Mouse (Mus musculus) left cerebral cortex, adult 2 months (tissue): ENCODE measurements around the gene Gm5141. TPM values are rescaled to one million over a fixed set of nuclear protein-coding genes. Genes with fewer than 3 reads are reported as not detected.
"Not testable (repeated sequence)": the region's sequence is repeated elsewhere in the genome, so short reads cannot be mapped to it uniquely, and the experiment has no call there.

ENCODE experiments used
- DNase-seq, 2 experiments: peaks; one replicate each; pipeline ENCODE4 v3.0.0; 2021 to 2022; ENCODE audit warnings: low spot score in 2 of 2, mixed read lengths in 1 of 2; ENCODE audit errors: extremely low spot score in 1 of 2
- H3K27ac ChIP-seq: fragments of 200-600 bp; 2 replicates; pipeline ENCODE4 v1.8.1; 2022
- H3K4me3 ChIP-seq: fragments of 200-600 bp; 2 replicates; pipeline ENCODE4 v1.8.1; 2022
- CTCF ChIP-seq: fragments of 200-600 bp; IDR thresholded peaks from 2 replicates; pipeline ENCODE4 v1.8.1; 2022; ENCODE audit warnings: antibody characterized with exemption, mild to moderate bottlenecking, moderate library complexity
- intact Hi-C: fragments of 180-260 bp; cut with DNase I; formaldehyde crosslinking; loops from one replicate; pipeline ENCODE4 v1.15.1; 2025
- long read RNA-seq, 2 experiments: library from polyadenylated mRNA; stranded (forward); transcript quantifications; one replicate each; pipeline ENCODE4 v2.0.0; 2021; ENCODE audit warnings: borderline mapping rate in 2 of 2
- microRNA-seq, 2 experiments: library from miRNA; unstranded; fragments of <30 nt; microRNA quantifications; one replicate each; pipeline ENCODE4 v1.2.0; 2021
- total RNA-seq, 2 experiments: library from RNA; stranded (reverse); gene quantifications; 2 replicates each; pipeline ENCODE4 v1.2.3; 2021

Gene Gm5141
- 1 to 10 TPM; 5.4 to 7.3 TPM for total RNA-seq
- long read RNA-seq, experiment 1, partial matches to known transcripts, result 1 of 2 reads
- long read RNA-seq, experiment 1, other reads (novel, unspliced or antisense), result 1 of 2 reads
- long read RNA-seq, experiment 2, partial matches to known transcripts, result 0 of 3 reads
- long read RNA-seq, experiment 2, other reads (novel, unspliced or antisense), result 1 of 3 reads

DNA sequence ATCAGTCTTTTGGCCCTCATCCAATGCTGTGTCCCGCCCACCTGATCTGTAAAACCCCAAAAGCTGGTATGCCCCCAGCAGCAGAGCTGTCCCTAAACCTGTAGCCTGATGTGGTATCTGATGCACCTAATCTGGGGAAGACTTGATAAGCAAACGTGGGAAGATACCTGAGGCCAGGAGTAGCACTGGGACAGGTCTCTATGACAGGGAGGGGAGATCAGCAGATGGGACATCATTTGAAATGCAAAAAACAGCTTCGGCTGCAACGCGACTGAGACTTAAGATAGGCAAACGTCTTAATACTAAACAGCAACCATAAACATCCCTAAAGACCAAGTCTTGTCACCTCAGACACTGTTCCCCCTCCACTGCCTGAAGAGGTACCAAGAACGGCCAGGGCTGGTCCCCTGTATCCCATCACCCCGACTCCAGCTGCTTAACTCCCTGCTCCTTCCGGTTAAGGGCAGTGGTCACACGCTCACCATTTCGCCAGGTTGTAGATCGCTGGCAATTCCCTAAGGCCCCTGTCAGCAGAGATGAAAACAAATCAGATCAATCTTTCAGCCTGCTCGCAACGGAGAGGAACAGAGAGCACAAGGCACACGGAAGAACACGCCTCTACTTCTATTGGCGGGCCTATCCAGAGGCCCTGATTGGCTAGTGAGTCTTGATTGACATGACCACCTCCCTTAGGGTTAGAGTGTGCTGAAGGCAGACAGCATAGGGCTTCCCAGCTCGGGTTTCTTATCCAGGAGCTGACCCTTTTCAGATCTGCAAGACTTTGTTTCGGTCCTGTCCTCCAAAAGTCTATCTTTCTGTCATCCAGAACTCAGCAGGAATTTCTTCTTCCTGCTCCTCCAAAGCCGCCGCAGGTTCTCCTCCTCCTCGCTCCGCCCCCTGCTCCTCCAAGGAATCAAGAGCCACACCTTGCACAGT lies at the start of gene Gm5141:
TSS of gene Gm5141 (minus strand) at position 610 of the 936 bp plus-strand sequence.
- intact Hi-C loops, result not testable (repeated sequence)
- peak within 1 kb of the TSS; percentile 71 for H3K27ac ChIP-seq
- peak; percentile 55 to 66 for DNase-seq

DNA sequence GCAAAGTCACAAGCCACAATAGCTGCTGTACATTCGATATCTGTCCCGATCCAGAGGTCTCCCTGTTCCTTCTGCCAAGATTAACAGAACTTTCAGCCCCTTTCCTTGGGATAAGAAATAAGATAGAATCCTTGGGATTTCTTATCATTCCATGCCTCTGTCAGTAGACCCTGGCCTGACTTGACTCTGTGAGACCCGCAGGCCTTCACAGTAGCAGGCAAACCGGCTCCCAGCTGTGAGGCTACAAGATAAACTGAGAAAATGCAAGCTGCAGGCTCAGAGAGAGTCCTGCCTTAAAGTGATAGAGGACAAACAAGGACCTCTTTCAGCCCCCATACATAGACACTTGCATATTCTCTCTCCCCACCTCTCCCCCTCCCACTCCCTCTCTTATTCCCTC lies 47.7 kb upstream of the Gm5141 start:
- no peak overlapping the region for H3K4me3 ChIP-seq
- no peak for DNase-seq
- no peak for TF ChIP-seq CTCF
- H3K27ac ChIP-seq, result no peak overlapping the region
- intact Hi-C loops, result no loop called here

More for the DNA sequence above, at the start of gene Gm5141:
- H3K4me3 ChIP-seq, result peak within 1 kb of the TSS; percentile 67

- Histone ChIP-seq H3K4me3 (no peak overlapping the region), H3K27ac (no peak overlapping the region)
- DNase-seq, result no peak
- no peak for TF ChIP-seq CTCF
- intact Hi-C loops, result no loop called here
These were observed 46.6 kb upstream of the Gm5141 start for GRCm38 (mm10) chr13:62832239-62832638.

- intact Hi-C loops, H3K4me3 ChIP-seq, H3K27ac ChIP-seq, DNase-seq: not testable (repeated sequence)
These were observed 30.1 kb upstream of the Gm5141 start for GRCm38 (mm10) chr13:62815705-62816104.

GRCm38 (mm10) chr13:62812713-62813112 lies 27.1 kb upstream of the Gm5141 start:
- intact Hi-C loops, result no loop called here
- TF ChIP-seq CTCF, result no peak
- H3K27ac ChIP-seq, result no peak overlapping the region
- DNase-seq, result no peak
- no peak overlapping the region for H3K4me3 ChIP-seq

DNA sequence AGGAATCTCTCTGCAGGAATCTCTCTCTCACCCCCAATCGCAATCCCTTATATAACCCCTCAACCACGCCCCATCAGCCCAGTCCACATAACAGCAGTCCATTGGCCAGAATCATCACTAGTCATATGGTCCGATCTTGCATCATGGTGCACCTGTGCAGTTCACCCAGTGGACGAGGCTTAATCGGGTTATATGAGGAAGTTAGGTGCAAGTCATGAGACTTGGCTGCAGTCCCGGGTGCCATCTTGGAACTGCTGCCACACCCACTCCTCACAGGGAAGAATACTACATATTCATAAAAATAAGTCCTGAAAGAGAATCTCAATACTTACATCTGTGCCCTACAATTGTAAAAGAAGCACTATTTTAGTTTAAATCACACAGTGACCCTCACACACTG lies 22.4 kb upstream of the Gm5141 start:
- intact Hi-C loops, DNase-seq, H3K27ac ChIP-seq, H3K4me3 ChIP-seq: not testable (repeated sequence)

GRCm38 (mm10) chr13:62786135-62786493 lies 506 bp upstream of the Gm5141 start:
- peak overlapping the region; percentile 67 for H3K4me3 ChIP-seq
- peak overlapping the region; percentile 20 for H3K27ac ChIP-seq
- intact Hi-C loops, DNase-seq: not testable (repeated sequence)

GRCm38 (mm10) chr13:62763806-62764205 lies 21.8 kb downstream of the Gm5141 start:
- TF ChIP-seq CTCF, result peak; percentile 61
- H3K27ac ChIP-seq, H3K4me3 ChIP-seq: not testable (repeated sequence)
- intact Hi-C loops, result loop anchor here (2.0 to 10.0 kb wide), 2 partner anchors 91 to 571 kb away; no protein-coding TSS in a partner anchor
- DNase-seq, result peak; percentile 38 to 42

DNA sequence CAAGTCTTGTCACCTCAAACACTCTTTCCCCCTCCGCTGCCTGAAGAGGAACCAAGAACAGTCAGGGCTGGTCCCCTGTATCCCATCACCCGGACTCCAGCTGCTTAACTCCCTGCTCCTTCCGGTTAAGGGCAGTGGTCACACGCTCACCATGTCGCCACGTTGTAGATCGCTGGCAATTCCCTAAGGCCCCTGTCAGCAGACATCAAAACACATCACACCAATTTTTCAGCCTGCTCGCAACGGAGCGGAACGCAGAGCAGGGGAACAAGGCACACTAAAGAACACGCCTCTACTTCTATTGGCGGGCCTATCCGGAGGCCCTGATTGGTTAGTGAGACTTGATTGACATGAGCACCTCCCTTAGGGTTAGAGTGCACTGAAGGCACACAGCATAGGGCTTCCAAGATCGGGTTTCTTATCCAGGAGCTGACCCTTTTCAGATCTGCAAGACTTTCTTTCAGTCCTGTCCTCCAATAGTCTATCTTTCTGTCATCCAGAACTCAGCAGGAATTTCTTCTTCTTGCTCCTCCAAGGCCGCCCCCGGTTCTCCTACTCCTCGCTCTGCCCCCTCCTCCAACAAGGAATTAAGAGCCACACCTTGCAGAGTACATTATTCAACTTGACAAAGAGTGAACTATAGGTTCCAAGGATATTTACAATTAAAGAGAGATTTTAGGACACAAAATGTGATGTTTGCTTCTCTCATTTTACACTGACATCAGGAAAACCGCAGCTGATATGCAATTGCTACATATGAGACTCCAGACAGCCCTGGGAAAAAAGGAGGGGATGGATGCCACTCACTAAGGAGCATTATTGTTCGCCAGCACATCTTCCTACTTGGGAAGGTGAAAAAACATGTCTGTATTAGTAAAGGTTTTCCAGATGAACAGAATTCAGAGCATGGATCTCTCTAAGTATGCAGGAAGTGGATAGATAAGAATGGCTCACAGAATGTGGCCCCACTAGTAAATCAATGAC lies 24.9 kb downstream of the Gm5141 start, which contains the start of gene Platr25:
TSS of gene Platr25 (minus strand) at position 278 of the 984 bp plus-strand sequence.
- peak within 1 kb of the TSS; percentile 40 for H3K4me3 ChIP-seq
- intact Hi-C loops, result loop anchor here (10.0 kb wide), 1 partner anchor 574 kb away; no protein-coding TSS in a partner anchor
- H3K27ac ChIP-seq, result not testable (repeated sequence)
- peak; percentile 26 to 32 for DNase-seq

DNA sequence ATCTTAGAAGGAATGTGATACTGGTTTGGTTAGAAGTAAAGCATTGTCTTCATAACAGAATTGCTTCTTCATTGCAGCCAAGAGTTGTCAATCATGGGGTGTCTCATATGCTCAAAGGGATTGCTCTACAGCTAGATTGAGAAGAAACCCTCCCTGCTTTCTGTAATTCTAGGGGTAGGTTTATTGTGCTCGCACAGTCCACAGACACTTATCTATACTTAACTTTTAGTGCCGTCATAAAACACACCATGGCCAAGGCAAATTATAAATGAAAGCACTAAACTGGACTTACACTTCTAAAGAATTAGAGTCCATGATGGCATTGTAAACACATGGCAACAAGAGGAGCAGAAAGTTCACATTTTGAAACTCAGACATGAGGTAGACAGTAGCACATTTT lies 52.3 kb downstream of the Gm5141 start:
- DNase-seq, result no peak
- H3K4me3 ChIP-seq, result no peak overlapping the region
- H3K27ac ChIP-seq, result no peak overlapping the region
- intact Hi-C loops, result no loop called here
- TF ChIP-seq CTCF, result no peak

Small RNAs within 50 kb of the gene (microRNA-seq; reads per million reads assigned to microRNA genes)
- gene Gm24588 (0 reads per million in 2 experiments), gene Mir713 (0 to 0.24 reads per million in 2 experiments)

Other genes with a start within 250 kb of the Gm5141 start
- 1 to 10 TPM in 1 of 2 experiments, under 1 TPM in 1; 0.79 to 1.8 TPM for gene Zfp935, start 227.3 kb downstream of the Gm5141 start, total RNA-seq
- 1 to 10 TPM; 7.4 to 7.8 TPM for gene Zfp934, start 214.6 kb downstream of the Gm5141 start, total RNA-seq
- 1 to 10 TPM; 3.3 TPM for gene 6720489N17Rik, start 161.6 kb downstream of the Gm5141 start, total RNA-seq
- 10 to 100 TPM; 10.4 to 12.3 TPM for gene Platr25, start 25.1 kb downstream of the Gm5141 start, total RNA-seq
- not detected for gene Fbp2, start 72.6 kb upstream of the Gm5141 start, total RNA-seq
- under 1 TPM; 0.33 to 0.59 TPM for gene Fbp1, start 102.5 kb upstream of the Gm5141 start, total RNA-seq
- 100 to 1,000 TPM; 122 to 140 TPM for gene 2010111I01Rik, start 179.1 kb upstream of the Gm5141 start, total RNA-seq